Mouse (Mus musculus) midbrain, postnatal 0 days (tissue): ENCODE data around the gene Ipo7. TPM values are rescaled to one million over a fixed set of nuclear protein-coding genes. Genes with fewer than 3 reads are reported as not detected.
A peak's percentile ranks its signal among the peaks of the same experiment; 100 is the strongest.
"Not testable (repeated sequence)": the region's sequence is repeated elsewhere in the genome, so short reads cannot be mapped to it uniquely, and the experiment has no call there.

Source experiments
- ATAC-seq: fragments of 200-750 bp; cut with Nextera tagmentation; 2 replicates; pipeline ENCODE4 v1.8.0; 2017; ENCODE audit warnings: moderate number of reproducible peaks, mild to moderate bottlenecking, moderate TSS enrichment, moderate library complexity; ENCODE audit not compliant: low FRiP score
- DNase-seq: peaks from one replicate; pipeline ENCODE4 v3.0.0-alpha.2; 2015; ENCODE audit warnings: low spot score
- H3K27ac ChIP-seq: fragments of 300-500 bp; sonication (generic); 2 replicates; pipeline ENCODE4 v1.5.1; 2014; ENCODE audit warnings: low read depth, mild to moderate bottlenecking, low read length, mixed read lengths
- H3K27me3 ChIP-seq: fragments of 300-500 bp; sonication (generic); 2 replicates; pipeline ENCODE4 v1.6.1; 2014; ENCODE audit warnings: low read length, control low read depth, mixed read lengths; ENCODE audit not compliant: insufficient read depth
- H3K36me3 ChIP-seq: fragments of 300-500 bp; sonication (generic); 2 replicates; pipeline ENCODE4 v1.6.1; 2014; ENCODE audit warnings: low read length, control low read depth, mixed read lengths; ENCODE audit not compliant: insufficient read depth
- H3K4me1 ChIP-seq: fragments of 300-500 bp; sonication (generic); 2 replicates; pipeline ENCODE4 v1.6.1; 2014; ENCODE audit warnings: mild to moderate bottlenecking, control low read depth, antibody characterized with exemption, low read length, mixed read lengths; ENCODE audit not compliant: insufficient read depth
- H3K4me2 ChIP-seq: fragments of 300-500 bp; sonication (generic); 2 replicates; pipeline ENCODE4 v1.6.1; 2014; ENCODE audit warnings: low read depth, mild to moderate bottlenecking, low read length, mixed read lengths; ENCODE audit not compliant: poor library complexity, severe bottlenecking
- H3K4me3 ChIP-seq: fragments of 300-500 bp; sonication (generic); 2 replicates; pipeline ENCODE4 v1.5.1; 2014; ENCODE audit warnings: low read depth, mild to moderate bottlenecking, low read length, moderate library complexity
- H3K9ac ChIP-seq: fragments of 300-500 bp; sonication (generic); replicated peaks from 2 replicates; pipeline ENCODE4 v1.6.1; 2014; ENCODE audit warnings: mild to moderate bottlenecking, low read length, moderate library complexity, mixed read lengths; ENCODE audit not compliant: poor library complexity, severe bottlenecking
- H3K9me3 ChIP-seq: fragments of 300-500 bp; sonication (generic); 2 replicates; pipeline ENCODE4 v1.6.1; 2016; ENCODE audit warnings: low read length, control low read depth
- CTCF ChIP-seq: IDR thresholded peaks from 2 replicates; pipeline ENCODE4 v1.5.1; 2016; ENCODE audit warnings: antibody characterized with exemption, mild to moderate bottlenecking
- WGBS: fragments of 180-500 bp; shearing (Covaris S2); extraction: QIAGEN DNeasy Blood & Tissue Kit; methylation state at CpG from one replicate; pipeline ENCODE4 v1.1.7; 2014; 5-methylcytosine and 5-hydroxymethylcytosine counted together
- polyA plus RNA-seq: library from polyadenylated mRNA; unstranded; fragments of >200 nt; fragmentation: Nextera tagmentation; extraction: Ambion mirVana; gene quantifications from 2 replicates; pipeline ENCODE4 v1.2.1, GENCODE M21; 2015
- total RNA-seq: library from RNA; depleted of rRNA; stranded (reverse); fragments of >200 nt; gene quantifications from 2 replicates; pipeline ENCODE4 v1.2.3, GENCODE M21; 2014

Ipo7 gene
- total and polyA plus RNA-seq, 2 experiments from 2014 or later: 27.5 to 88.2 TPM

DNA sequence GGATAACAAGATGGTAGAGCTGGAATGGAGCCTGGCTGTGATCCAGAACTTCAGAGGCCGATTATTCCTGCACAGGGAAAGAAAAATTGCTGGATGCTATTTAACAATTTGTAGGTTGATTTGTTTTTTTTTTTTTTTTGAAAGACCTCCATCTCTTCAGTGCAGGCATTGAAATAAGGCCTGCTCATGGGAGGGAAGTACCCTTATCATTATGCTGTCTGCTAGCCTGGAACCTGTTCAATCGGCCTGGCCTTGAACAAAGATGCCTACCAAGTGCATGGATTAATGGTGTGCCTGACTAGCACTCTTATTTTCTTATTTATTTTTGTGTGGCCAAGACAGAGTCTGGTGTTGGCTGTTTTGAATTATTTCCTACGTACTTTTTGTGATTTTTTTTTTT, 12.3 kb downstream of the Ipo7 start:
- H3K4me1 ChIP-seq: no peaks in the 10 kb centered on the region
- no peak for ATAC-seq
- no peak overlapping the region for H3K4me2 ChIP-seq
- no peak overlapping the region for H3K4me3 ChIP-seq
- no peak for DNase-seq
- TF ChIP-seq CTCF: no peak
- WGBS: 81% methylated on average over 3 of the region's 3 CpGs
- H3K36me3 ChIP-seq: peaks cover 12% of the 10 kb centered on the region
- no peaks in the 10 kb centered on the region for H3K9me3 ChIP-seq
- H3K9ac ChIP-seq: no peak overlapping the region
- no peaks in the 10 kb centered on the region for H3K27me3 ChIP-seq
- no peak overlapping the region for H3K27ac ChIP-seq

DNA sequence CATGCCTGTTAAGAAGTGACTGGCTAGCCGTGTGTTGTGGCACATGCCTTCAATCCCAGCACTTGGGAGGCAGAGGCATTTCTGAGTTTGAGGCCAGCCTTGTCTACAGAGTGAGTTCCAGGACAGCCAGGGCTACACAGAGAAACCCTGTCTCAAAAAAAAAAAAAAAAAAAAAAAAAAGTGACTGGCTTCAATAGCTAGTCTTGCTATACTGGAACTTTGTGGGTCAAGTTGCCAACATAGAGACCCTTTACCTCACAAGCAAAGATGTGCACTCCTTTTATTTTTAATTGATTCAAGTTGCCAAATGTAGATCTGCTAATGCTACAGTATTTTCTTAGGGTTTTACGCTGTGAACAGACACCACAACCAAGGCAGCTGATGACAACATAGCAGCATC, 39.6 kb downstream of the Ipo7 start:
- 92% methylated on average over 2 of the region's 2 CpGs for WGBS
- not testable (repeated sequence) for H3K27me3 ChIP-seq, H3K4me1 ChIP-seq, H3K4me3 ChIP-seq, ATAC-seq, H3K9me3 ChIP-seq, DNase-seq, H3K9ac ChIP-seq, H3K4me2 ChIP-seq, H3K27ac ChIP-seq
- peaks cover 10% of the 10 kb centered on the region; the same call in 1 of the 2 replicates for H3K36me3 ChIP-seq

DNA sequence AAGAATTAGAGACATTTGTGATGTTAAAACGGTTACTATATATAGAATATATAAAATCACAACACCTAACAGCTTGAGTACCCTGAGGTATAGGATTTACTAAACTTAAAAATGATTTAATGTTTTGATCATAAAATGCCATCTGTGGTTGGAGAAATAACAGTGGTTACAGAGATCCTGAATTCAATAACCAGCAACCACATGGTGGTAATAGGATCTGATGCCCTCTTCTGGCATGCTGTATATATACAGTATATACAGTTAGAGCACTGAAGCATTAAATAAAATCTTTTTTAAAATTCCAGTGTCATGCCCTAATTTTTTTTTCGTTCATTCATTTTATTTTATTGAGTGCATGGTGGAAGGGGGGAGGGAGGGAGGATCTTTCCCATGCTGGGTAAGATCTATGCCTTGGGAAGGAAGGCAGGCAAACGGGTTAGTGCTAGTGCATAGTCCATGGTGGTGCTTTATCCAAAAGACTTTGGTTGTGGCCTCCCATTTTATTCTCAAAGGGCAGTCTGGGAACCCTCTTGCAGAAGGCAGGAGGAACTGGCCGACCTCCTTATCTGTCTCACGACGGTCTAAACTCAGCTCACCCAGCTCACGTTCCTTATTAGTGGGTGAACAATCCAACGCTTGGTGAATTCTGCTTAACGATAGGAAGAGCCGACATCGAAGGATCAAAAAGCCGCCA, 41.2 kb downstream of the Ipo7 start:
- no peak overlapping the region for H3K4me2 ChIP-seq
- no peaks in the 10 kb centered on the region for H3K9me3 ChIP-seq
- DNase-seq (peak; percentile 32), ATAC-seq (no peak)
- H3K4me3 ChIP-seq: no peak overlapping the region
- 0 out of 2 replicates have a peak, but pooled peaks cover 4% of the 10 kb centered on the region for H3K4me1 ChIP-seq
- no peak overlapping the region for H3K27ac ChIP-seq
- H3K27me3 ChIP-seq: no peaks in the 10 kb centered on the region
- H3K36me3 ChIP-seq: 0 out of 2 replicates have a peak, but pooled peaks cover 2% of the 10 kb centered on the region
- H3K9ac ChIP-seq: no peak overlapping the region
- peak; percentile 62 for TF ChIP-seq CTCF
- WGBS: 88% methylated on average over 12 of the region's 12 CpGs

DNA sequence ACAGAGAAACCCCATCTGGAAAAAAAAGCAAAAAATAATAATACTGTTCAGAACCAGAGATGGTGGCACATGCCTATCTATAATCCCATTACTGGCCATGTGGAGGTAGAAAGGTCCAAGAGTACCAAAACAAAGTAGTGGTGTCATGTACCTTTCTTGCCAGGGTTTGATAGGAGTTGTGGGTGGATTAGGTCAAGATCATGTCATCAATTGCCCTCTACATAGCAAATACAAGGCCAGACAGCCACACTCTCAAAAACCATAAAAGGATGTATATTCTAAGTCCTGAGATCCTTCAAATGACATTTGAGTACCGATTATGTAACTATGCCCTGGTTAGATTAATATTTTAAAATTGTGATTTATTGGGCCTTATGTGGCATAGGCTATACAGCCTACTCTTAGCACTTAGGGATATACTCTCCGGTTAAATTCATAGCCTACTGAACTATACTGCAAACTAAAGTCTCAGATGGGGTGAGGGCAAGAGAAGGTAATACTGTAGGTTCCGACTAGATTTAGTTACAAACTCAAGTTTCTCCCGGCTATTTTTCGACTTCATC, 42.1 kb downstream of the Ipo7 start:
- H3K4me3 ChIP-seq: peak overlapping the region; percentile 82
- DNase-seq (no peak), ATAC-seq (no peak)
- no peak for TF ChIP-seq CTCF
- peak overlapping the region; percentile 100 for H3K27ac ChIP-seq
- H3K4me1 ChIP-seq: 0 out of 2 replicates have a peak, but pooled peaks cover 4% of the 10 kb centered on the region
- H3K36me3 ChIP-seq: 0 out of 2 replicates have a peak, but pooled peaks cover 2% of the 10 kb centered on the region
- no peaks in the 10 kb centered on the region for H3K9me3 ChIP-seq
- WGBS: 17% methylated on average over 5 of the region's 5 CpGs
- H3K27me3 ChIP-seq: no peaks in the 10 kb centered on the region
- peak overlapping the region; percentile 98 for H3K9ac ChIP-seq
- peak overlapping the region; percentile 61 for H3K4me2 ChIP-seq

DNA sequence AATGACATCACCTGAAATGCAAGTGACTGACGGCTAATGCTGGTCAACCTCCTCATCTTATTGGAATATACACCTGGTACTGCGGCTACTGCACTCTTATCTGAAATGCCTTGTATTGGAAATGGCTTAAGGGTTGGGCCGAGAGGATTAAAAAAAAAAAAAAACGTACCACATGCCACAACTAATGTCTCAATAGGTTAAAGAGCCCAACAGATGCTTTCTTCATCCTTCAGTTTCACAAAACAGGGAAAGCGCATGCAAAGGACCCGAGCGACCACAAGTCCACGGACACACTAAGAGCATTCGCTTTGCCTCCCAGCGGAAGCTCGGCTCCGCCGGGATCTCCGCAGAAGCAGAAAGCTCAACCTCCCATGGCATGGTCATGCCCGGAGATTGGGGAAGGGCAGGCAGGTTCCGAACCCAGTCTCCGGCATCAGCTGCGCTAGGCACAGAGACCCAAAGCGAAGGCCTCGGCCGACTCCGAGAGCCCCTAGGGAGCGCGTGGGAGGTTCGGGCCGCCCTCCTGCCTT, 42.7 kb downstream of the Ipo7 start:
- Histone ChIP-seq H3K4me3 (peak overlapping the region; percentile 82), H3K36me3 (0 out of 2 replicates have a peak, but pooled peaks cover 2% of the 10 kb centered on the region), H3K27me3 (no peaks in the 10 kb centered on the region), H3K4me2 (peak overlapping the region; percentile 61), H3K9me3 (no peaks in the 10 kb centered on the region), H3K4me1 (0 out of 2 replicates have a peak, but pooled peaks cover 4% of the 10 kb centered on the region), H3K27ac (peak overlapping the region; percentile 100), H3K9ac (peak overlapping the region; percentile 98)
- peak; percentile 41 for ATAC-seq
- TF ChIP-seq CTCF: no peak
- peak; percentile 43 for DNase-seq
- WGBS: 0% methylated on average over 26 of the region's 26 CpGs
